Mouse (Mus musculus) layer of hippocampus, adult 9-11 months (tissue): ENCODE data around the gene Rmdn2.

Experiments used
- DNase-seq: peaks from one replicate; pipeline ENCODE4 v3.0.0; 2022

Rmdn2 gene

GRCm38 (mm10) chr17:79708168-79708567 lies 96.5 kb downstream of the Rmdn2 start:
- no peak for DNase-seq

GRCm38 (mm10) chr17:79709718-79710117 lies 98.1 kb downstream of the Rmdn2 start:
- DNase-seq, result no peak

GRCm38 (mm10) chr17:79710246-79710842 lies 98.7 kb downstream of the Rmdn2 start:
- no peak for DNase-seq

GRCm38 (mm10) chr17:79711944-79712343 lies 100.3 kb downstream of the Rmdn2 start:
- no peak for DNase-seq

- no peak for DNase-seq
Observed at GRCm38 (mm10) chr17:79712536-79712935, 100.9 kb downstream of the Rmdn2 start.

GRCm38 (mm10) chr17:79713276-79713642 lies 101.6 kb downstream of the Rmdn2 start:
- DNase-seq, result no peak

GRCm38 (mm10) chr17:79713643-79714367 lies 102.1 kb downstream of the Rmdn2 start:
- DNase-seq, result no peak

- DNase-seq, result no peak
Observed at GRCm38 (mm10) chr17:79714368-79714895, 102.8 kb downstream of the Rmdn2 start.

- DNase-seq, result no peak
Observed at GRCm38 (mm10) chr17:79714931-79715637, 103.4 kb downstream of the Rmdn2 start, which contains the start of gene Cyp1b1. Gene Cyp1b1, minus strand, starts transcription at chr17:79715061.

- DNase-seq, result peak; percentile 69
Observed at GRCm38 (mm10) chr17:79715649-79716143, 104.0 kb downstream of the Rmdn2 start.

- DNase-seq, result no peak
Observed at GRCm38 (mm10) chr17:79720681-79721080, 109.0 kb downstream of the Rmdn2 start.

- DNase-seq, result no peak
Observed at GRCm38 (mm10) chr17:79726613-79727012, 115.0 kb downstream of the Rmdn2 start.

GRCm38 (mm10) chr17:79728053-79728584 lies 116.5 kb downstream of the Rmdn2 start:
- no peak for DNase-seq

- no peak for DNase-seq
Observed at GRCm38 (mm10) chr17:79728585-79729503, 117.2 kb downstream of the Rmdn2 start.

GRCm38 (mm10) chr17:79730988-79731387 lies 119.3 kb downstream of the Rmdn2 start:
- no peak for DNase-seq

- no peak for DNase-seq
Observed at GRCm38 (mm10) chr17:79733039-79733438, 121.4 kb downstream of the Rmdn2 start.

- no peak for DNase-seq
Observed at GRCm38 (mm10) chr17:79737598-79737997, 125.9 kb downstream of the Rmdn2 start.

GRCm38 (mm10) chr17:79738847-79739498 lies 127.3 kb downstream of the Rmdn2 start:
- DNase-seq, result no peak

GRCm38 (mm10) chr17:79742635-79743034 lies 131.0 kb downstream of the Rmdn2 start:
- no peak for DNase-seq
